In the genomic region with DNA sequence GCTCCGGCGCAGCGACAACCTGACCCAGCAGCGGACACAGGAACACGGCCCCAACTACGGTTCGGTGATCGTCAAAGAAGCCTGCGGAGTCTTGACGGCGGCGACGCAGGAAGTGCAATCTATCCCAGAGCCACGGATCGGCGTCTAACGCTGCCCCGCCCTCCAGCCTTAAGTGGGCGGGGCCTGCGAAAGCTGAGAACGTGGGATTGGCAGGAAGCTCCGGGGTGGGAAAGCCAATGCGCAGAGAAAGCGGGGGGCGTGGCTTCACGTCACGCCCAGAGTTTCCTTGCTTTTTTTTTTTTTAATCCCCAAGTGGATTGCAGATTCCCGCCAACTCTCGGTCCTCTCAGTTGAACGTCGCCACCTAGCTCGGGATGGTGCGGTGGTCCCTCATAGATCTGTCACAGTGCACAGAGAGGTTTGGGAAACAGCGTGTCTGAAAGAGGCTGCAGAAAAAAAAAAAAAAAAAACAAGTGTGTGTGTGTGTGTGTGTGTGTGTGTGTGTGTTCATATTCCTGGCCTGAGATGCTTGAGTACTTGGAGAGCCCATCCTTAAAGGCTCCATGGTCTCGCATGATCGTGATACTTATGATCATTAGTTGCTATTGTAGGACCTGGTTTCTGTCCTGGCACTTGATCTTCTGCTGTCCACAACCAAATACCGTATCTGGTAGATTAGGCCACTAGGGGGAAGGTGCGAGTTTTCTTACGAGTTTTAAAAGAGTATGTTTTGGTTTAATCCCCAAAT, we compare ENCODE assay signal across 8 mouse cellular contexts. TPM values are rescaled to one million over a fixed set of nuclear protein-coding genes. Genes with fewer than 3 reads are reported as not detected.
DNase-seq lines count a peak whose midpoint lies in the region; ATAC-seq lines count a peak whose summit lies in the region.

A gene (minus strand): TSS at position 114 of the 748 bp plus-strand sequence.

- peak within 1 kb of the TSS; percentile 85 for H3K27ac ChIP-seq in heart, embryonic 10.5 days
- H3K27ac ChIP-seq in kidney, embryonic 15.5 days: peak within 1 kb of the TSS; percentile 67

- no peaks in the 10 kb centered on the region for H3K27me3 ChIP-seq in heart, embryonic 10.5 days (ENCODE audit: insufficient read depth, poor library complexity, severe bottlenecking)
- H3K27me3 ChIP-seq in kidney, embryonic 15.5 days: no peaks in the 10 kb centered on the region

- peaks cover 28% of the 10 kb centered on the region for H3K36me3 ChIP-seq in heart, embryonic 10.5 days
- H3K36me3 ChIP-seq in kidney, embryonic 15.5 days: peaks cover 28% of the 10 kb centered on the region

- peak within 1 kb of the TSS; percentile 86 for H3K9ac ChIP-seq in kidney, embryonic 15.5 days

- peak within 1 kb of the TSS; percentile 79 for H3K4me2 ChIP-seq in kidney, embryonic 15.5 days

- WGBS in heart, embryonic 10.5 days: under 1% methylated on average over 39 of the region's 39 CpGs
- WGBS in kidney, embryonic 15.5 days: under 1% methylated on average over 39 of the region's 39 CpGs

- peak; percentile 93 to 94 for DNase-seq in B cell, adult 2 months
- peak; percentile 100 for DNase-seq in brain, adult 2 months (ENCODE audit: low read depth, low spot score)
- peak; percentile 98 for DNase-seq in heart, embryonic 10.5 days (ENCODE audit: low spot score)
- DNase-seq in liver: peak; percentile 97
- peak; percentile 95 to 97 for DNase-seq in spleen, postnatal 4 days (ENCODE audit: low spot score in 2 of 2)

- peak within 1 kb of the TSS; percentile 75 for H3K4me3 ChIP-seq in heart, embryonic 10.5 days
- peak within 1 kb of the TSS; percentile 80 for H3K4me3 ChIP-seq in kidney, embryonic 15.5 days (replicated peaks)

- peak; percentile 95 for ATAC-seq in erythroblast, adult 5-6 weeks (replicated peaks; ENCODE audit: low FRiP score, poor library complexity, severe bottlenecking)
- peak; percentile 96 for ATAC-seq in kidney, embryonic 15.5 days (replicated peaks; ENCODE audit: low FRiP score)
- ATAC-seq in monocyte, adult 5-6 weeks (replicated peaks; ENCODE audit: insufficient number of reproducible peaks, low FRiP score, low TSS enrichment, poor library complexity, severe bottlenecking): peak; percentile 97

- H3K4me1 ChIP-seq in heart, embryonic 10.5 days: peaks cover 4% of the 10 kb centered on the region; the same call in 1 of the 2 replicates
- H3K4me1 ChIP-seq in kidney, embryonic 15.5 days: peaks cover 14% of the 10 kb centered on the region

- no peaks in the 10 kb centered on the region for H3K9me3 ChIP-seq in heart, embryonic 10.5 days
- H3K9me3 ChIP-seq in kidney, embryonic 15.5 days (replicated peaks): no peaks in the 10 kb centered on the region

RNA-seq across cellular contexts. Expression of the gene that starts here (rescaled TPM):
- total RNA-seq in erythroblast, adult 5-6 weeks (2015; ENCODE audit: low replicate concordance): 70.8 and 174 TPM in 2 replicates
- 73.9 and 79.0 TPM in 2 replicates for total RNA-seq in erythroblast, adult 5-6 weeks (2017; ENCODE audit: low replicate concordance)
- 428 and 460 TPM in 2 replicates for polyA plus RNA-seq in heart, embryonic 10.5 days (2016; fragmentation: Nextera tagmentation; extraction: Ambion mirVana)
- 422 and 445 TPM in 2 replicates for polyA plus RNA-seq in kidney, embryonic 15.5 days (2015; fragmentation: Nextera tagmentation; extraction: Ambion mirVana)
- total RNA-seq in monocyte, adult 5-6 weeks (2017): 200 to 257 TPM (median 216 TPM) in 3 replicates

Comparison
In these comparisons a context has a peak if more than half of its experiments do, and no peak if none do; other contexts are left out.
1. Peak in every context shown above with its lines: DNase-seq, ATAC-seq, H3K4me3 ChIP-seq and H3K27ac ChIP-seq.